Mouse (Mus musculus) liver, embryonic 14.5 days (tissue): ENCODE measurements at regions not wholly inside any gene's neighbourhood (a gene's known extent, or its start where the extent isn't known, plus 50 kb on each side); places are given as distances from the start of the nearest gene placed in this dataset.
"Not testable (repeated sequence)": the region's sequence is repeated elsewhere in the genome, so short reads cannot be mapped to it uniquely, and the experiment has no call there.

Experiments used
- CTCF ChIP-seq: IDR thresholded peaks from 2 replicates; pipeline ENCODE4 v1.5.1; 2016; ENCODE audit warnings: antibody characterized with exemption, low read depth, control low read depth
- EP300 ChIP-seq: IDR thresholded peaks from 2 replicates; pipeline ENCODE4 v1.6.1; 2016; ENCODE audit warnings: antibody characterized with exemption, low read depth

DNA sequence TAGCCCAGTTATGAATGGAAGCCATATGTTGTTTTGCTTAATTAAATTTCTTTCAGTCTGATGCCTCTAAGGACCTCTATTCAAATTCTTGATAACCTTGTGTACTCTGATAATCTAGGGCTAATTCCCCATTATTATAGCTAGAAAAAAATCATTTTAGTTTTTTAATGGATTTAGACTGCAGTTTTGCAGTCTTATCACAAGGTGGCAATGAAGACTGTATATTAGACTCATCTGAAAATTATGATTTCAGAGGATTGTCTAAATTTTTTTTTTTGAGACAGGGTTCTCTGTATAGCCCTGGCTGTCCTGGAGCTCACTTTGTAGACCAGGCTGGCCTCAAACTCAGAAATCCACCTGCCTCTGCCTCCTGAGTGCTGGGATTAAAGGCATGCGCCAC, 1292.9 kb upstream of the Tacstd2 start:
- not testable (repeated sequence) for TF ChIP-seq CTCF, EP300
